Mouse (Mus musculus) liver, postnatal 0 days (tissue): ENCODE measurements at regions not wholly inside any gene's neighbourhood (a gene's known extent, or its start where the extent isn't known, plus 50 kb on each side); places are given as distances from the start of the nearest gene placed in this dataset.

Experiments used
- CTCF ChIP-seq: sonication (generic); IDR thresholded peaks from 2 replicates; pipeline ENCODE4 v1.5.1; 2016; ENCODE audit warnings: antibody characterized with exemption, low read depth
- EP300 ChIP-seq: IDR thresholded peaks from 2 replicates; pipeline ENCODE4 v1.6.1; 2016; ENCODE audit warnings: antibody characterized with exemption, low read depth, mild to moderate bottlenecking

- TF ChIP-seq CTCF (no peak), EP300 (no peak)
These were observed 414.9 kb downstream of the Tns3 start for GRCm38 (mm10) chr11:8249468-8249867.
